Mouse (Mus musculus): Measurements from ENCODE around the gene Mylk.
A peak's percentile ranks its signal among the peaks of the same experiment; 100 is the strongest.

The Mylk gene

GRCm38 (mm10) chr16:34940363-34940762 lies 195.4 kb downstream of the Mylk start:
- no peak for DNase-seq (ENCODE audit: low read depth, low spot score)

GRCm38 (mm10) chr16:34941915-34942314 lies 196.9 kb downstream of the Mylk start:
- DNase-seq (ENCODE audit: low read depth, low spot score): no peak

GRCm38 (mm10) chr16:34946301-34946700 lies 201.3 kb downstream of the Mylk start:
- DNase-seq (ENCODE audit: low read depth, low spot score): no peak

- DNase-seq (ENCODE audit: low read depth, low spot score): no peak
These were observed 205.9 kb downstream of the Mylk start for GRCm38 (mm10) chr16:34950935-34951334.

- DNase-seq (ENCODE audit: low read depth, low spot score): no peak
These were observed 207.2 kb downstream of the Mylk start for GRCm38 (mm10) chr16:34952254-34952653.

- DNase-seq (ENCODE audit: low read depth, low spot score): no peak
These were observed 207.8 kb downstream of the Mylk start for GRCm38 (mm10) chr16:34952798-34953197.

GRCm38 (mm10) chr16:34953501-34953900 lies 208.5 kb downstream of the Mylk start:
- DNase-seq (ENCODE audit: low read depth, low spot score): no peak

GRCm38 (mm10) chr16:34957487-34958230 lies 212.6 kb downstream of the Mylk start:
- no peak for DNase-seq (ENCODE audit: low read depth, low spot score)

GRCm38 (mm10) chr16:34958667-34959066 lies 213.7 kb downstream of the Mylk start:
- no peak for DNase-seq (ENCODE audit: low read depth, low spot score)

GRCm38 (mm10) chr16:34959261-34959660 lies 214.3 kb downstream of the Mylk start:
- no peak for DNase-seq (ENCODE audit: low read depth, low spot score)

GRCm38 (mm10) chr16:34960243-34960642 lies 215.2 kb downstream of the Mylk start:
- DNase-seq (ENCODE audit: low read depth, low spot score): no peak

GRCm38 (mm10) chr16:34960866-34961582 lies 216.0 kb downstream of the Mylk start:
- DNase-seq (ENCODE audit: low read depth, low spot score): no peak

GRCm38 (mm10) chr16:34962322-34962721 lies 217.3 kb downstream of the Mylk start:
- no peak for DNase-seq (ENCODE audit: low read depth, low spot score)

GRCm38 (mm10) chr16:34963008-34963407 lies 218.0 kb downstream of the Mylk start:
- no peak for DNase-seq (ENCODE audit: low read depth, low spot score)

- DNase-seq (ENCODE audit: low read depth, low spot score): no peak
These were observed 221.6 kb downstream of the Mylk start for GRCm38 (mm10) chr16:34966620-34967081.

- DNase-seq (ENCODE audit: low read depth, low spot score): peak; percentile 64
These were observed 222.2 kb downstream of the Mylk start for GRCm38 (mm10) chr16:34967120-34967800.

- no peak for DNase-seq (ENCODE audit: low read depth, low spot score)
These were observed 223.2 kb downstream of the Mylk start for GRCm38 (mm10) chr16:34968181-34968580.

GRCm38 (mm10) chr16:34972471-34972870 lies 227.5 kb downstream of the Mylk start:
- no peak for DNase-seq (ENCODE audit: low read depth, low spot score)

GRCm38 (mm10) chr16:34975544-34975943 lies 230.5 kb downstream of the Mylk start:
- DNase-seq (ENCODE audit: low read depth, low spot score): no peak

- DNase-seq (ENCODE audit: low read depth, low spot score): no peak
These were observed 231.6 kb downstream of the Mylk start for GRCm38 (mm10) chr16:34976630-34977029.

- DNase-seq (ENCODE audit: low read depth, low spot score): no peak
These were observed 233.0 kb downstream of the Mylk start for GRCm38 (mm10) chr16:34978018-34978417.

- no peak for DNase-seq (ENCODE audit: low read depth, low spot score)
These were observed 236.0 kb downstream of the Mylk start for GRCm38 (mm10) chr16:34981009-34981408.

Data from telencephalon, adult 2 months (tissue).